Mouse (Mus musculus) heart, postnatal 0 days (tissue): ENCODE results near the gene Cog5. TPM values are rescaled to one million over a fixed set of nuclear protein-coding genes. Genes with fewer than 3 reads are reported as not detected.

Experiments
- ATAC-seq: fragments of 200-750 bp; cut with Nextera tagmentation; 2 replicates; pipeline ENCODE4 v1.8.0; 2017; ENCODE audit warnings: low read depth, moderate number of reproducible peaks, moderate library complexity; ENCODE audit not compliant: insufficient read depth
- DNase-seq: peaks from one replicate; pipeline ENCODE4 v3.0.0-alpha.2; 2016; ENCODE audit warnings: low spot score
- H3K27ac ChIP-seq: fragments of 300-500 bp; sonication (generic); 2 replicates; pipeline ENCODE4 v1.5.1; 2014; ENCODE audit warnings: low read depth, mild to moderate bottlenecking
- H3K27me3 ChIP-seq: fragments of 300-500 bp; sonication (generic); 2 replicates; pipeline ENCODE4 v1.6.1; 2014; ENCODE audit warnings: low read length, mixed read lengths; ENCODE audit not compliant: control insufficient read depth, insufficient read depth
- H3K36me3 ChIP-seq: fragments of 300-500 bp; sonication (generic); replicated peaks from 2 replicates; pipeline ENCODE4 v1.6.1; 2014; ENCODE audit warnings: low read length, mixed read lengths; ENCODE audit not compliant: control insufficient read depth, insufficient read depth
- H3K4me1 ChIP-seq: fragments of 300-500 bp; sonication (generic); 2 replicates; pipeline ENCODE4 v1.6.1; 2014; ENCODE audit warnings: antibody characterized with exemption; ENCODE audit not compliant: control insufficient read depth, insufficient read depth
- H3K4me2 ChIP-seq: fragments of 300-500 bp; sonication (generic); 2 replicates; pipeline ENCODE4 v1.6.1; 2014; ENCODE audit warnings: low read depth, mild to moderate bottlenecking, low read length, moderate library complexity
- H3K4me3 ChIP-seq: fragments of 300-500 bp; sonication (generic); 2 replicates; pipeline ENCODE4 v1.5.1; 2014; ENCODE audit warnings: low read depth, low read length
- H3K9ac ChIP-seq: fragments of 300-500 bp; sonication (generic); replicated peaks from 2 replicates; pipeline ENCODE4 v1.6.1; 2014; ENCODE audit warnings: low read depth, low read length, mixed read lengths
- H3K9me3 ChIP-seq: fragments of 300-500 bp; sonication (generic); replicated peaks from 2 replicates; pipeline ENCODE4 v1.6.1; 2016; ENCODE audit warnings: low read length; ENCODE audit not compliant: control insufficient read depth
- CTCF ChIP-seq: IDR thresholded peaks from 2 replicates; pipeline ENCODE4 v1.5.1; 2016; ENCODE audit warnings: antibody characterized with exemption, control low read depth, low read depth
- EP300 ChIP-seq: IDR thresholded peaks from 2 replicates; pipeline ENCODE4 v1.6.1; 2016; ENCODE audit warnings: antibody characterized with exemption, low read depth
- WGBS: fragments of 180-500 bp; shearing (Covaris S2); extraction: QIAGEN DNeasy Blood & Tissue Kit; methylation state at CpG from one replicate; pipeline ENCODE4 v1.1.7; 2014; 5-methylcytosine and 5-hydroxymethylcytosine counted together
- polyA plus RNA-seq: library from polyadenylated mRNA; unstranded; fragments of >200 nt; fragmentation: Nextera tagmentation; extraction: Ambion mirVana; gene quantifications from 2 replicates; pipeline ENCODE4 v1.2.1, GENCODE M21; 2015
- total RNA-seq: library from RNA; depleted of rRNA; stranded (reverse); fragments of >200 nt; gene quantifications from 2 replicates; pipeline ENCODE4 v1.2.3, GENCODE M21; 2014; ENCODE audit warnings: low replicate concordance

The Cog5 gene
- total and polyA plus RNA-seq, 2 experiments from 2014 or later = 22.4 to 58.4 TPM

DNA sequence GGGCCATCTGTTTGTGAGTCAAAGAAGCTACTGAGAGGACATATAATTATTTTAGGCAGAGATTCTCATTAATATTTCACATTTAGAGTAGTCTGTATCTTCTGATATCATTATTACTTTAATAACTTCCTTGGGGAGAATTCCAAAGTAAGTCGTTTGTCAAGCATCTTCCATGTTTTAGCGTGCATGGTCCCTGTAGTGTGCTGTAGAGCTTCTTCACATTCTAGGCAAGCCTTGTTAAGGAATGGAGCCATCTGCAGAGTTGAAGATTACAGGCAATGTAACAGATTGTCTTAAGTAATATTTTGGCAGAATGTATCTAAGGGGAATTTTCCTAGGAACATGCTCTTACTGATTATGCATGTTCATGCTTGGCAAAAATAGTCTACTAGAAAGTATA is 171.8 kb downstream of the Cog5 start:
- TF ChIP-seq EP300 (no peak), CTCF (no peak)
- DNase-seq = no peak
- no peak overlapping the region for H3K9ac ChIP-seq
- no peak overlapping the region for H3K4me3 ChIP-seq
- no peak overlapping the region for H3K4me2 ChIP-seq
- H3K27ac ChIP-seq = no peak overlapping the region
- H3K4me1 ChIP-seq = peaks cover 9% of the 10 kb centered on the region; the same call in 1 of the 2 replicates
- WGBS = 87% methylated on average over 2 of the region's 2 CpGs
- no peaks in the 10 kb centered on the region for H3K9me3 ChIP-seq
- no peaks in the 10 kb centered on the region for H3K27me3 ChIP-seq
- no peak for ATAC-seq
- H3K36me3 ChIP-seq = peaks cover 7% of the 10 kb centered on the region; the same call in 1 of the 2 replicates

DNA sequence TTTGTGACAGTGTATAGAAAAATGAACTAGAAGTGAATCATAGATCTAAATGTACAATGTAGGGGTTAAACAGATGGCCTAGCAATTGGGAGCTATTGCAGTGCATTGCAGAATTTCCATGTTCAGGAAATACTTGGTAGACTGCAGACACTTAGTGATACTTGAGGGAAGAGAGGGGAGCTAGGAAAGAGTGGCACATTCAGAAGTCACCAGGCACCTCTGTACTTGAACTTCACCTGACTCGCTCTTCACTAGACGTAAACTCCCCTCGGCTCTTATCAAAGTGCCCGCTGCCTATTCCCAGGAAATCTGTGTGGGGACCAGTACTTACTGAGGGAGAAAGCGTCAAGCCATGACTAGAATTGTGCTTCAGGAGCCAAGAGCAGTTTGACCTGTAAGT is 180.8 kb downstream of the Cog5 start:
- Histone ChIP-seq H3K36me3 (peaks cover 7% of the 10 kb centered on the region; the same call in 1 of the 2 replicates), H3K4me2 (no peak overlapping the region), H3K9me3 (no peaks in the 10 kb centered on the region), H3K9ac (no peak overlapping the region), H3K27ac (no peak overlapping the region), H3K4me3 (no peak overlapping the region), H3K27me3 (no peaks in the 10 kb centered on the region), H3K4me1 (no peaks in the 10 kb centered on the region)
- 44% methylated on average over 5 of the region's 5 CpGs for WGBS
- TF ChIP-seq CTCF (no peak), EP300 (no peak)
- DNase-seq (no peak), ATAC-seq (no peak)

- TF ChIP-seq CTCF = no peak
- no peak for TF ChIP-seq EP300
- Histone ChIP-seq H3K9ac (no peak overlapping the region), H3K4me2 (no peak overlapping the region), H3K27ac (no peak overlapping the region), H3K9me3 (no peaks in the 10 kb centered on the region), H3K27me3 (no peaks in the 10 kb centered on the region), H3K4me3 (no peak overlapping the region), H3K36me3 (peaks cover 7% of the 10 kb centered on the region; the same call in 1 of the 2 replicates), H3K4me1 (no peaks in the 10 kb centered on the region)
- ATAC-seq (no peak), DNase-seq (no peak)
- WGBS = 46% methylated on average over 1 of the region's 1 CpGs
Observed at GRCm38 (mm10) chr12:31836211-31836610, 181.5 kb downstream of the Cog5 start.

- Histone ChIP-seq H3K4me2 (no peak overlapping the region), H3K4me1 (no peaks in the 10 kb centered on the region), H3K27ac (no peak overlapping the region), H3K9me3 (no peaks in the 10 kb centered on the region), H3K36me3 (peaks cover 12% of the 10 kb centered on the region; the same call in 1 of the 2 replicates), H3K27me3 (no peaks in the 10 kb centered on the region), H3K9ac (no peak overlapping the region), H3K4me3 (no peak overlapping the region)
- ATAC-seq (no peak), DNase-seq (no peak)
- TF ChIP-seq EP300 (no peak), CTCF (no peak)
Observed at GRCm38 (mm10) chr12:31838521-31838920, 183.9 kb downstream of the Cog5 start.

- no peak overlapping the region for H3K9ac ChIP-seq
- H3K9me3 ChIP-seq = no peaks in the 10 kb centered on the region
- TF ChIP-seq CTCF = no peak
- TF ChIP-seq EP300 = no peak
- H3K36me3 ChIP-seq = peaks cover 12% of the 10 kb centered on the region; the same call in 1 of the 2 replicates
- H3K27me3 ChIP-seq = no peaks in the 10 kb centered on the region
- no peaks in the 10 kb centered on the region for H3K4me1 ChIP-seq
- no peak overlapping the region for H3K27ac ChIP-seq
- no peak overlapping the region for H3K4me3 ChIP-seq
- ATAC-seq (no peak), DNase-seq (no peak)
- no peak overlapping the region for H3K4me2 ChIP-seq
Observed at GRCm38 (mm10) chr12:31839249-31839648, 184.6 kb downstream of the Cog5 start.

DNA sequence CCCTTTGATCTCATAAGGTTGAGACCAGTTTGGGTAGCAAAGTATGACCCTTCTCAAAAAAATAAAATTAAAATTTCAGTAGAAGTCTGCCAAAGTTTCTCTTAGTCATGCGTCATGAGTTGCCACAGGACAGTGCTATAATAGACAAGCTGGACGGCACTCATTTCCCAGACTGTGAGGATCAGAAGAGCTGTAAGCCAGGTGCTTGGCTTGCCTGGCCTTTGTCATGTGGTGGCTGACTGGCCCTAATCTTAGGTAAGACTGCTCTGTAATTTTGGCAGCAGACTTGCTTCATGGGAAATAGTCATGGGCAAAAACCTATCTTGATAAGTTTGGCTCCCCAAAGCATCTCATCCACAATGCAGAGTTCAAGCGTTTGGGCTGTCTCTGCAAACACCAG is 191.4 kb downstream of the Cog5 start:
- WGBS = 63% methylated on average over 3 of the region's 3 CpGs
- H3K4me2 ChIP-seq = no peak overlapping the region
- 0 out of 2 replicates have a peak, but pooled peaks cover 6% of the 10 kb centered on the region for H3K4me1 ChIP-seq
- H3K4me3 ChIP-seq = no peak overlapping the region
- H3K27ac ChIP-seq = no peak overlapping the region
- no peak for DNase-seq
- no peaks in the 10 kb centered on the region for H3K9me3 ChIP-seq
- H3K27me3 ChIP-seq = no peaks in the 10 kb centered on the region
- H3K36me3 ChIP-seq = 0 out of 2 replicates have a peak, but pooled peaks cover 4% of the 10 kb centered on the region
- no peak overlapping the region for H3K9ac ChIP-seq
- no peak for ATAC-seq
- no peak for TF ChIP-seq EP300
- TF ChIP-seq CTCF = no peak
